Comparison of ENCODE assay signal across 28 mouse cellular contexts in genomic region chr7:90432221-90432620, GRCm38 (mm10). TPM values are rescaled to one million over a fixed set of nuclear protein-coding genes. Genes with fewer than 3 reads are reported as not detected.
"Had no signal": no experiment of that assay in that cellular context is flagged by ENCODE, and none has a peak within 500 bp of the region (broad histone marks: within the 10 kb centered on the region; RNA-seq: fewer than 3 reads in every experiment).

No protein-coding gene starts in this region.

- H3K4me1 ChIP-seq: heart, embryonic 12.5 days; kidney, embryonic 15.5 days; limb, embryonic 13.5 days; limb, embryonic 15.5 days; liver, embryonic 12.5 days had no signal

- H3K4me2 ChIP-seq: heart, embryonic 12.5 days; hindbrain, embryonic 12.5 days; hindbrain, embryonic 15.5 days; kidney, embryonic 15.5 days; limb, embryonic 13.5 days; limb, embryonic 15.5 days; liver, embryonic 12.5 days had no signal

- DNase-seq: gastrocnemius, adult 2 months; gastrocnemius, postnatal 10 days; gastrocnemius, postnatal 25 days; heart, adult 18-20 months; heart, postnatal 10 days; heart, postnatal 4 days; kidney, adult 11 months; kidney, adult 2 months; kidney, adult 9 months; kidney, postnatal 14 days; kidney, postnatal 36 days; layer of hippocampus, adult 9-11 months; layer of hippocampus, postnatal 36 days; left cerebral cortex, postnatal 4 days had no signal

- H3K27me3 ChIP-seq: heart, embryonic 12.5 days; hindbrain, embryonic 12.5 days; hindbrain, embryonic 15.5 days; kidney, embryonic 15.5 days; limb, embryonic 13.5 days; limb, embryonic 15.5 days had no signal

- H3K9ac ChIP-seq: heart, embryonic 12.5 days; hindbrain, embryonic 12.5 days; hindbrain, embryonic 15.5 days; kidney, embryonic 15.5 days; limb, embryonic 13.5 days; limb, embryonic 15.5 days; liver, embryonic 12.5 days; liver, embryonic 14.5 days had no signal

- H3K36me3 ChIP-seq: heart, embryonic 10.5 days; heart, embryonic 12.5 days; hindbrain, embryonic 10.5 days; hindbrain, embryonic 12.5 days; hindbrain, embryonic 15.5 days; kidney, embryonic 15.5 days; limb, embryonic 13.5 days; limb, embryonic 15.5 days; liver, embryonic 12.5 days had no signal

- H3K9me3 ChIP-seq: heart, embryonic 10.5 days; heart, embryonic 12.5 days; hindbrain, embryonic 10.5 days; hindbrain, embryonic 12.5 days; hindbrain, embryonic 15.5 days; kidney, embryonic 15.5 days; limb, embryonic 13.5 days; limb, embryonic 15.5 days; liver, embryonic 12.5 days had no signal

- H3K4me3 ChIP-seq: gastrocnemius, adult 2 months; heart, embryonic 10.5 days; heart, embryonic 12.5 days; hindbrain, embryonic 10.5 days; hindbrain, embryonic 12.5 days; hindbrain, embryonic 15.5 days; kidney, embryonic 15.5 days; limb, embryonic 13.5 days; limb, embryonic 15.5 days; liver, embryonic 12.5 days had no signal

- ATAC-seq: hindbrain, postnatal 0 days; intestine, embryonic 16.5 days; liver, embryonic 12.5 days had no signal

- H3K27ac ChIP-seq: gastrocnemius, adult 2 months; heart, embryonic 10.5 days; hindbrain, embryonic 10.5 days; hindbrain, embryonic 12.5 days; hindbrain, embryonic 15.5 days; hindbrain, postnatal 0 days; kidney, embryonic 15.5 days; kidney, postnatal 0 days; limb, embryonic 13.5 days; limb, embryonic 15.5 days; liver, embryonic 12.5 days; liver, embryonic 14.5 days had no signal

RNA-seq across cellular contexts. Expression of gene Dlg2, which starts 44.3 kb away (rescaled TPM):
- polyA plus RNA-seq: liver, adult 2 months had no signal
